31 mouse cellular contexts compared by ENCODE assay signal in the genomic region with DNA sequence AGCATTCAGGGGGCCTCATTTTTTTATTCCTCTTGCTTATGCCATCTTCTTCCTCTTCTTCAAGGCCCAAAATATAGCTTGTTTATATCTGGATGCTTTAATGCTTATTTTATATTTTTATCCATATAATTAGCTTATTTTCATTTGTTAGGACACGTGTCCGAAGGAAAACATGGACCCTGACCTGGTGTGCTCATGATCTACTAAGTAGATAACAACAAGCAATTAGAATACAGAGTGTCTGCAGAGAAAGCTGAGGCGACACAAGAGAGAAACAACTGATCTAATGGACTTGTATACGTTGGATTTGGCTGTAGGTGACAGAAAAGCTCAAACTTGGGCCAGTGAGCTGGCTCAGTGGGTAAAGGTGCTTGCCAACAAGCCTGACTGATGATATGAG. TPM values are rescaled to one million over a fixed set of nuclear protein-coding genes. Genes with fewer than 3 reads are reported as not detected.
"Had no signal": no experiment of that assay in that cellular context is flagged by ENCODE, and none has a peak within 500 bp of the region (broad histone marks: within the 10 kb centered on the region; RNA-seq: fewer than 3 reads in every experiment).

No protein-coding gene starts in this region.

- H3K4me3 ChIP-seq: embryonic facial prominence, embryonic 10.5 days; embryonic facial prominence, embryonic 12.5 days; embryonic facial prominence, embryonic 13.5 days; embryonic facial prominence, embryonic 15.5 days; erythroblast, embryonic 14.5 days; forebrain, embryonic 10.5 days; forebrain, embryonic 12.5 days; forebrain, embryonic 13.5 days; forebrain, embryonic 15.5 days; gastrocnemius, adult 2 months had no signal

- H3K27me3 ChIP-seq: embryonic facial prominence, embryonic 12.5 days; forebrain, embryonic 15.5 days had no signal

- H3K36me3 ChIP-seq: embryonic facial prominence, embryonic 10.5 days; embryonic facial prominence, embryonic 12.5 days; embryonic facial prominence, embryonic 13.5 days; embryonic facial prominence, embryonic 15.5 days; forebrain, embryonic 10.5 days; forebrain, embryonic 12.5 days; forebrain, embryonic 15.5 days had no signal

- H3K9ac ChIP-seq: embryonic facial prominence, embryonic 12.5 days; embryonic facial prominence, embryonic 13.5 days; embryonic facial prominence, embryonic 15.5 days; forebrain, embryonic 12.5 days; forebrain, embryonic 13.5 days; forebrain, embryonic 15.5 days; forebrain, postnatal 0 days had no signal

- H3K4me1 ChIP-seq: embryonic facial prominence, embryonic 10.5 days; embryonic facial prominence, embryonic 12.5 days; forebrain, embryonic 12.5 days; forebrain, embryonic 13.5 days; forebrain, embryonic 15.5 days had no signal

- H3K4me2 ChIP-seq: embryonic facial prominence, embryonic 12.5 days; embryonic facial prominence, embryonic 13.5 days; embryonic facial prominence, embryonic 15.5 days; forebrain, embryonic 12.5 days; forebrain, embryonic 13.5 days; forebrain, embryonic 15.5 days had no signal

- ATAC-seq: forebrain, embryonic 13.5 days; forebrain, embryonic 14.5 days; forebrain, embryonic 15.5 days; forebrain, embryonic 16.5 days; forebrain, postnatal 0 days had no signal

- H3K9me3 ChIP-seq: embryonic facial prominence, embryonic 10.5 days; embryonic facial prominence, embryonic 12.5 days; embryonic facial prominence, embryonic 13.5 days; embryonic facial prominence, embryonic 15.5 days; forebrain, embryonic 10.5 days; forebrain, embryonic 12.5 days; forebrain, embryonic 13.5 days; forebrain, embryonic 15.5 days had no signal

- DNase-seq: cerebellum, adult 2 months; cerebellum, adult 8-10 months; cerebellum, adult 9-10 months; cerebellum, adult 9-11 months; cerebellum, postnatal 10 days; cerebellum, postnatal 14 days; cerebellum, postnatal 25 days; cerebellum, postnatal 36 days; embryo, embryonic 11 days; forebrain, postnatal 0 days; gastrocnemius, adult 2 months; gastrocnemius, postnatal 10 days; gastrocnemius, postnatal 14 days; gastrocnemius, postnatal 25 days; gastrocnemius, postnatal 36 days; heart, adult 11 months; heart, adult 18-20 months had no signal

- H3K27ac ChIP-seq: embryonic facial prominence, embryonic 10.5 days; embryonic facial prominence, embryonic 12.5 days; embryonic facial prominence, embryonic 13.5 days; embryonic facial prominence, embryonic 15.5 days; forebrain, embryonic 10.5 days; forebrain, embryonic 12.5 days; forebrain, embryonic 13.5 days; forebrain, embryonic 15.5 days; gastrocnemius, adult 2 months had no signal

RNA-seq across cellular contexts. Expression of a gene that starts 15.9 kb away (rescaled TPM):
- total RNA-seq: common myeloid progenitor, adult 5-6 weeks; gastrocnemius, adult 8-10 months; granulocyte monocyte progenitor cell, adult 5-6 weeks had no signal
- polyA plus RNA-seq: erythroblast, embryonic 14.5 days had no signal
